Mouse (Mus musculus) hindbrain, embryonic 13.5 days (tissue): ENCODE data around the gene Zfp106. TPM values are rescaled to one million over a fixed set of nuclear protein-coding genes. Genes with fewer than 3 reads are reported as not detected.

Experiments used
- ATAC-seq: fragments of 200-750 bp; cut with Nextera tagmentation; 2 replicates; pipeline ENCODE4 v1.8.0; 2017; ENCODE audit warnings: moderate TSS enrichment; ENCODE audit not compliant: low FRiP score
- H3K27ac ChIP-seq: fragments of 300-500 bp; sonication (generic); 2 replicates; pipeline ENCODE4 v1.5.1; 2015; ENCODE audit warnings: inconsistent platforms, mild to moderate bottlenecking, moderate library complexity
- H3K27me3 ChIP-seq: fragments of 300-500 bp; sonication (generic); 2 replicates; pipeline ENCODE4 v1.6.1; 2015; ENCODE audit warnings: mild to moderate bottlenecking, inconsistent platforms
- H3K36me3 ChIP-seq: fragments of 300-500 bp; sonication (generic); 2 replicates; pipeline ENCODE4 v1.6.1; 2015; ENCODE audit warnings: mild to moderate bottlenecking, inconsistent platforms
- H3K4me1 ChIP-seq: fragments of 300-500 bp; sonication (generic); replicated peaks from 2 replicates; pipeline ENCODE4 v1.6.1; 2015; ENCODE audit warnings: inconsistent platforms
- H3K4me2 ChIP-seq: fragments of 300-500 bp; sonication (generic); 2 replicates; pipeline ENCODE4 v1.6.1; 2015; ENCODE audit warnings: inconsistent platforms, mild to moderate bottlenecking, moderate library complexity
- H3K4me3 ChIP-seq: fragments of 300-500 bp; sonication (generic); 2 replicates; pipeline ENCODE4 v1.5.1; 2015; ENCODE audit warnings: mild to moderate bottlenecking, inconsistent platforms
- H3K9ac ChIP-seq: fragments of 300-500 bp; sonication (generic); 2 replicates; pipeline ENCODE4 v1.6.1; 2015; ENCODE audit warnings: mild to moderate bottlenecking, inconsistent platforms
- H3K9me3 ChIP-seq: fragments of 300-500 bp; sonication (generic); 2 replicates; pipeline ENCODE4 v1.6.1; 2016; ENCODE audit warnings: inconsistent platforms
- WGBS: fragments of 180-500 bp; shearing (Covaris S2); methylation state at CpG from one replicate; pipeline ENCODE4 v1.1.7; 2015; 5-methylcytosine and 5-hydroxymethylcytosine counted together
- polyA plus RNA-seq: library from polyadenylated mRNA; unstranded; fragments of >200 nt; fragmentation: Nextera tagmentation; extraction: Ambion mirVana; gene quantifications from 2 replicates; pipeline ENCODE4 v1.2.1, GENCODE M21; 2015

Zfp106 gene
- polyA plus RNA-seq, 1 experiment from 2014 or later, result 44.2 TPM

DNA sequence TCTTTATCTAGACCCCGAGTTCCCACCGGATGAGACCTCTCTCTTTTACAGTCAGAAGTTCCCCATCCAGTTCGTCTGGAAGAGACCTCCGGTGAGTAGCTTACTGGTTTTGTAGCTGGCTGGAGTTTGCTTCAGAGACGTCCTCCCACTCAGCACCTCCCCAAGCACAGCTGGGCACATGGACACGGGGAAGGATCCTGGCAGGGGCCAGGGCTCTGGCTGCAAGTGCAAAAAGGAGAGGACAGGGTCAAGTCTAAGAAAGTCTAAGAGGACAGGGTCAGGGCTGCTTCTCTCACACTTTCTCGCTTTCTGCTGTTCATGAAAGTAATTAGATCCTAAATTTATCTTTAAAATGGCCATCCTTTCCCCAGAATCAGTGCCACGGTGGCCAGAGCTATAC lies 99.6 kb downstream of the Zfp106 start:
- Histone ChIP-seq H3K36me3 (no peaks in the 10 kb centered on the region), H3K9ac (no peak overlapping the region), H3K27ac (no peak overlapping the region), H3K9me3 (no peaks in the 10 kb centered on the region), H3K4me2 (no peak overlapping the region), H3K4me1 (no peaks in the 10 kb centered on the region), H3K4me3 (no peak overlapping the region), H3K27me3 (no peaks in the 10 kb centered on the region)
- WGBS, result 81% methylated on average over 8 of the region's 8 CpGs
- ATAC-seq, result no peak

DNA sequence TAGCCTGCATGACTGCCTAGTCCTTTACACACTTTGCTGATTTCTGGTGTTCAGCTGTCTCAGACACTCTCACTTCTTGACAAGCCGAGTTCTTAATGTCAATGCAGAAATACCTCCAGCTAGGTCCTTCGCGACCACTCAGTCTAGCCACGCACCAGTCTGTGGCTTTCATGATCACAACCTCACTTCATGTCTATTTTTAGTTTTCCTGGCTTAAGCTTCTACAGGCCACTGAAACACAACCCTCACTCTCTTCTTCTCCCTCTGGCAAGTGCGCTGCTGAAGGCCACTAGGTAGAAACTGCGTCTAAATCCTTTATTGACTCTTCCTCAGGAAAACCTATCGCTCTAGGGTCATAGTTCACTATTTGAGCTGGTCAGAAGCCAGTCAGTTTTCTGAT lies 100.3 kb downstream of the Zfp106 start:
- H3K36me3 ChIP-seq, result no peaks in the 10 kb centered on the region
- H3K27me3 ChIP-seq, result no peaks in the 10 kb centered on the region
- H3K4me2 ChIP-seq, result no peak overlapping the region
- ATAC-seq, result no peak
- H3K9me3 ChIP-seq, result no peaks in the 10 kb centered on the region
- H3K4me1 ChIP-seq, result no peaks in the 10 kb centered on the region
- H3K4me3 ChIP-seq, result no peak overlapping the region
- no peak overlapping the region for H3K9ac ChIP-seq
- no peak overlapping the region for H3K27ac ChIP-seq
- WGBS, result 91% methylated on average over 7 of the region's 7 CpGs

GRCm38 (mm10) chr2:120460216-120460615 lies 103.4 kb downstream of the Zfp106 start:
- ATAC-seq, result no peak
- no peaks in the 10 kb centered on the region for H3K4me1 ChIP-seq
- no peak overlapping the region for H3K4me3 ChIP-seq
- no peak overlapping the region for H3K27ac ChIP-seq
- H3K9ac ChIP-seq, result no peak overlapping the region
- H3K27me3 ChIP-seq, result no peaks in the 10 kb centered on the region
- WGBS, result 82% methylated on average over 4 of the region's 4 CpGs
- no peaks in the 10 kb centered on the region for H3K9me3 ChIP-seq
- no peak overlapping the region for H3K4me2 ChIP-seq
- no peaks in the 10 kb centered on the region for H3K36me3 ChIP-seq

Other genes starting within 250 kb of the Zfp106 start
- not detected in 2 replicates for gene Pla2g4f, start 249.7 kb downstream of the Zfp106 start, polyA plus RNA-seq
- gene Vps39, start 210.7 kb downstream of the Zfp106 start, polyA plus RNA-seq, result 44.8 and 47.4 TPM in 2 replicates
- 10.3 and 12.0 TPM in 2 replicates for gene Ganc, start 159.9 kb downstream of the Zfp106 start, polyA plus RNA-seq
- gene Tmem87a, start 159.7 kb downstream of the Zfp106 start, polyA plus RNA-seq, result 8.4 and 9.6 TPM in 2 replicates
- gene Capn3, start 107.8 kb downstream of the Zfp106 start, polyA plus RNA-seq, result 1.5 and 1.6 TPM in 2 replicates
- gene Snap23, start 3.8 kb upstream of the Zfp106 start, polyA plus RNA-seq, result 22.1 and 23.7 TPM in 2 replicates
- 29.3 and 31.8 TPM in 2 replicates for gene Haus2, start 45.5 kb upstream of the Zfp106 start, polyA plus RNA-seq
- 34.1 and 36.1 TPM in 2 replicates for gene Lrrc57, start 45.7 kb upstream of the Zfp106 start, polyA plus RNA-seq
- 5.0 TPM in 2 replicates for gene Stard9, start 65.3 kb upstream of the Zfp106 start, polyA plus RNA-seq